Mouse (Mus musculus) midbrain, embryonic 14.5 days (tissue): ENCODE results near the gene Abi1. TPM values are rescaled to one million over a fixed set of nuclear protein-coding genes. Genes with fewer than 3 reads are reported as not detected.

Experiments
- ATAC-seq: fragments of 200-750 bp; cut with Nextera tagmentation; 2 replicates; pipeline ENCODE4 v1.8.0; 2017; ENCODE audit warnings: moderate number of reproducible peaks, moderate library complexity; ENCODE audit not compliant: low FRiP score, low TSS enrichment
- DNase-seq: peaks from one replicate; pipeline ENCODE4 v3.0.0-alpha.2; 2015
- H3K27ac ChIP-seq: fragments of 300-500 bp; sonication (generic); replicated peaks from 2 replicates; pipeline ENCODE4 v1.5.1; 2014; ENCODE audit warnings: mild to moderate bottlenecking, low read depth, low read length, moderate library complexity
- H3K27me3 ChIP-seq: fragments of 300-500 bp; sonication (generic); 2 replicates; pipeline ENCODE4 v1.6.1; 2014; ENCODE audit warnings: low read length, control low read depth, mixed read lengths; ENCODE audit not compliant: control insufficient read depth, insufficient read depth
- H3K36me3 ChIP-seq: fragments of 300-500 bp; sonication (generic); 2 replicates; pipeline ENCODE4 v1.6.1; 2014; ENCODE audit warnings: low read length, control low read depth; ENCODE audit not compliant: control insufficient read depth, insufficient read depth
- H3K4me1 ChIP-seq: fragments of 300-500 bp; sonication (generic); 2 replicates; pipeline ENCODE4 v1.6.1; 2014; ENCODE audit warnings: mild to moderate bottlenecking, antibody characterized with exemption, low read length, control low read depth; ENCODE audit not compliant: control insufficient read depth, insufficient read depth
- H3K4me2 ChIP-seq: fragments of 300-500 bp; sonication (generic); 2 replicates; pipeline ENCODE4 v1.6.1; 2014; ENCODE audit warnings: mild to moderate bottlenecking, low read length, moderate library complexity
- H3K4me3 ChIP-seq: fragments of 300-500 bp; sonication (generic); replicated peaks from 2 replicates; pipeline ENCODE4 v1.5.1; 2014; ENCODE audit warnings: low read depth, low read length
- H3K9ac ChIP-seq: fragments of 300-500 bp; sonication (generic); replicated peaks from 2 replicates; pipeline ENCODE4 v1.6.1; 2014; ENCODE audit warnings: mild to moderate bottlenecking, low read length, moderate library complexity
- H3K9me3 ChIP-seq: fragments of 300-500 bp; sonication (generic); 2 replicates; pipeline ENCODE4 v1.6.1; 2016; ENCODE audit warnings: low read length, control low read depth, mixed read lengths; ENCODE audit not compliant: control insufficient read depth
- WGBS: fragments of 180-500 bp; shearing (Covaris S2); extraction: QIAGEN DNeasy Blood & Tissue Kit; methylation state at CpG from one replicate; pipeline ENCODE4 v1.1.7; 2014; 5-methylcytosine and 5-hydroxymethylcytosine counted together
- polyA plus RNA-seq: library from polyadenylated mRNA; unstranded; fragments of >200 nt; fragmentation: Nextera tagmentation; extraction: Ambion mirVana; gene quantifications from 2 replicates; pipeline ENCODE4 v1.2.1, GENCODE M21; 2014

The Abi1 gene
- polyA plus RNA-seq, 1 experiment from 2014 or later: 64.3 TPM

- no peak overlapping the region for H3K9ac ChIP-seq
- H3K9me3 ChIP-seq: no peaks in the 10 kb centered on the region
- peaks cover 40% of the 10 kb centered on the region for H3K36me3 ChIP-seq
- no peak overlapping the region for H3K27ac ChIP-seq
- no peak overlapping the region for H3K4me3 ChIP-seq
- no peak overlapping the region for H3K4me2 ChIP-seq
- 93% methylated on average over 2 of the region's 2 CpGs for WGBS
- no peaks in the 10 kb centered on the region for H3K27me3 ChIP-seq
- DNase-seq (no peak), ATAC-seq (no peak)
- no peaks in the 10 kb centered on the region for H3K4me1 ChIP-seq
Observed at GRCm38 (mm10) chr2:22918651-22919050, 121.4 kb downstream of the Abi1 start.

DNA sequence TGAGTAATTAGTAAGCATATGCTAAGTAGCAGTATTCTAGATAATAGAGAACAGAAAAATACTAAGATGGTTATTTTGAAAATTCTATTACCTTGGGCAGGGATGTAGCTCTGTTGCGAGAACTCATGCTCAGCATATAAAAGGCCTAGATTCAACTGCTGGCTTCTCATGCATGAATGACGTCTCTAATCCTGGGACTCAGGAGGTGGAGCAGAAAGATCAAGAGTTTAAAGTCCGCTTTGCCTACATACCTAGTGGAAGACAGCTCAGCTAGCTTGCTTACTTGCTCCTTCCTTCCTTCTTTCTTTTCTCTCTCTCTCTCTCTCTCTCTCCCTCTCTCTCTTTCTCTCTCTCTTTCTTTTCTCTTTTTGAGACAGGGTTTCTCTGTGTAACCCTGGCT lies 125.6 kb downstream of the Abi1 start:
- Histone ChIP-seq H3K27ac (no peak overlapping the region), H3K4me2 (no peak overlapping the region), H3K9me3 (no peaks in the 10 kb centered on the region), H3K4me3 (no peak overlapping the region), H3K27me3 (no peaks in the 10 kb centered on the region), H3K36me3 (peaks cover 63% of the 10 kb centered on the region), H3K9ac (no peak overlapping the region), H3K4me1 (no peaks in the 10 kb centered on the region)
- no peak for ATAC-seq
- no peak for DNase-seq
- 59% methylated on average over 3 of the region's 3 CpGs for WGBS

DNA sequence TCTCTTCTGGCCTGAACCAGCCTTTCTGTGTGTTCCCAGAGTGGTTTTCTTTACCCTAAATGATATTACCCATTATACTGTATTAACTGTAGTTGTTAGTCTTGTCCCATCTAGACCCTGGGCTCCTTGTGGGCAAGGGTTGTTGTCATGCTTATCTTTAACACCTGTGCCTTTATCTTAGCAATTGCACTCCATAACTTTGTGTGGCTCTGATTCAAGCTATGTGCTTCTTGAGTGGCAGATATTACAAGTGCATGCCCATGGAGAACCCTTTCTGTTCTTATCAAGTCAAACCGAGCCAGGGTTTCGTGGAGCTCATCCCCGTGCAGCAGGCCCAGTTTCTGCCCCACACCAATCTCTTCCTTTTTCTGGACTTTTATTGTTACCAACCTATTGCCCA lies 136.1 kb downstream of the Abi1 start:
- DNase-seq (no peak), ATAC-seq (no peak)
- Histone ChIP-seq H3K9me3 (no peaks in the 10 kb centered on the region), H3K9ac (no peak overlapping the region), H3K4me3 (no peak overlapping the region), H3K36me3 (peaks cover 49% of the 10 kb centered on the region), H3K4me2 (no peak overlapping the region), H3K27ac (no peak overlapping the region), H3K4me1 (no peaks in the 10 kb centered on the region), H3K27me3 (no peaks in the 10 kb centered on the region)
- 95% methylated on average over 3 of the region's 3 CpGs for WGBS

DNA sequence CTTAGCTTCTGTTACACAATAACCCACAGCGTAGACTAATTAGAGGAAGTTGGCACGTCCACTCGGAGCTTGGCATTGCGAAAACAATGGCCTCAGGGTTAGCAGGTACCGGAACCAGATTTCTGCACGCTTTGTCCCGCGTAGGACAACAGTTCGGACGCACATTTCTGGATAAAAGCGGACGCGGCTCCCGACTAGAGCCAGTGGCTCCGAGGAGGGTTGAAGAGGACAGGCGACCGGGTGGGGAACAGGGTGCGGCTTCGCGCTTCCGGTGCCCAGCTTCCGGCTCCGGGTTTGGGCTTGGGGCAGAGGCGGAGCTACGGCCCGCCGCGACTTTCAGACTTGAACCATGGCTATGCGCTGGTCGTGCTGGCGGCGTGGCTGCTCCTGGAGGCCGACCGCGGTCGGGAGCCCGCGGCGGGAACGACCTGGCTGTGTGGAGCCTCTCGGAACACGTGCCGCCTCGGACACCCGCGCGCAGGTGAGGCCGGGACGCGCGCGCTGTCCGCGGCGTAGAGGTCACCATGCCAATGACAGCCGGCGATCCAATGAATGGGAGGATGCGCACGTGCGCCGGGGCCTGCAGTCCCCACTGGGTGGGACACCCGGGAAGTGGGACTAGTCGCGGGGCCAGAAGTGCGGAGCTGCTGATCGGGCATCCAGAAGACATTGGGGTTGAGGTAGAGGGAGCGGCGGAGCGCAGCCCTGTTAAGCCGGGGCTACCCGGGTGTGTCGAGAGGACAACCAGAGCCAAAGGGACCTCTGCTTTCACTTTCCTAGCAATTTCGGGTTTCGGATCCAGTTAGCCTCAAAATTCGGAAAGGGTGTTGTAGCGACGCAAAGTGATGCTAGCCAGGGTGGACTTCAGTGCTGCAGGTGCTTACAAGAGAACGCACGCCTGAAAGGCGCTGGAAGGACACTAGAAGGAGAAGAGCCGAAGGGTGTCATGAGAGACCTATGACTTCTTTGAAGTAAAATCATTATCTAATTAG lies 144.5 kb downstream of the Abi1 start, which contains the start of gene Pdss1:
TSS of gene Pdss1 (plus strand) at position 241 of the 992 bp plus-strand sequence.
- peaks cover 12% of the 10 kb centered on the region for H3K4me1 ChIP-seq
- ATAC-seq: peak; percentile 96
- H3K4me2 ChIP-seq: peak within 1 kb of the TSS; percentile 88
- no peaks in the 10 kb centered on the region for H3K9me3 ChIP-seq
- WGBS: under 1% methylated on average over 81 of the region's 81 CpGs
- peak within 1 kb of the TSS; percentile 68 for H3K9ac ChIP-seq
- H3K27me3 ChIP-seq: no peaks in the 10 kb centered on the region
- H3K27ac ChIP-seq: peak within 1 kb of the TSS; percentile 87
- H3K36me3 ChIP-seq: no peaks in the 10 kb centered on the region
- peak within 1 kb of the TSS; percentile 86 for H3K4me3 ChIP-seq
- peak; percentile 94 for DNase-seq

GRCm38 (mm10) chr2:22894932-22895281 lies 145.1 kb downstream of the Abi1 start:
- Histone ChIP-seq H3K36me3 (no peaks in the 10 kb centered on the region), H3K9me3 (no peaks in the 10 kb centered on the region), H3K27me3 (no peaks in the 10 kb centered on the region), H3K9ac (peak overlapping the region; percentile 68), H3K27ac (peak overlapping the region; percentile 87), H3K4me1 (peaks cover 12% of the 10 kb centered on the region), H3K4me2 (peak overlapping the region; percentile 88), H3K4me3 (peak overlapping the region; percentile 86)
- 22% methylated on average over 9 of the region's 9 CpGs for WGBS
- ATAC-seq (peak; percentile 10), DNase-seq (no peak)

Other genes with a start within 250 kb of the Abi1 start
- 23.5 and 28.4 TPM in 2 replicates for gene Pdss1, start 144.7 kb downstream of the Abi1 start, polyA plus RNA-seq
- gene Acbd5, start 27.9 kb upstream of the Abi1 start, polyA plus RNA-seq: 58.6 and 61.3 TPM in 2 replicates
- gene Mastl, start 115.8 kb upstream of the Abi1 start, polyA plus RNA-seq: 1.9 and 3.9 TPM in 2 replicates
- 71.3 and 79.9 TPM in 2 replicates for gene Yme1l1, start 116.1 kb upstream of the Abi1 start, polyA plus RNA-seq
- gene 4931423N10Rik, start 167.2 kb upstream of the Abi1 start, polyA plus RNA-seq: not detected in 2 replicates